Mouse (Mus musculus): ENCODE measurements around the gene Trnp1. TPM values are rescaled to one million over a fixed set of nuclear protein-coding genes. Genes with fewer than 3 reads are reported as not detected.

Gene Trnp1
- polyA plus RNA-seq, 1 experiment, result 10.4 TPM

DNA sequence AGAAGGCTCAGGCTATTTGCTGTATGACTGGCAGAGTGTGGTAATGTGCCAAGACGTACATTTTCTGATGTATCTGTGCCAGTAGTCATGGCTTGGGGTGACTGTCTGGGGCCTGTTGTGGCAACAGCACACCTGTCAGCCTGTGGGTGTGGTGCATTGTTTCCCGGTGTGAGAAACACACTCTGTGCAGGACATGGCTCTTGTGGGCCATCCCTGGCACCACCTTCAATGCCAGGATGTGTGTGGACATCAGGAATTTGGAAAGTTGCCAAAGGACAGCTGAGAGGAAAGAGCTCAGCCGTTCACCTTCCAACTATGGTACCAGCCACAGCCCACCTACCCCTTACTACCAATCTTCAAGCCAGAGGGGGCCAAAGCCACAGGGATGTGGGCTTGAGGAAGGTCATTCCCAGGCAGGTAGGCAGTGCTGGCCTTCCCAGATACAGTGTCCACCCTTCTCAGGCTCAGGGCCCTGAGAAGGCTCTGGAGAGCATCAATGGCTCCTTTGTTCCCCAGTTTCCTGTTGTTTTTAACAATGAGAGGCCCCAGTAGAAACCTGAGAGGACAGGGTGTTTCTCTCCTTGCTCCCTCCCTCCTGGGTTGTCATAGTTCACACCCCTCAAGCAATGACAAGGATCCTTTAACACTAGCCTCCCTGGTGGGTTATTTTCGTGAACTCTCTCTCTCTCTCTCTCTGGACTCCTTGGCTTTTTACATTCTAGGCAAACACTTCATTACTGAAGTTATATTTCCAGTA lies 8.7 kb downstream of the Trnp1 start:
- H3K27ac ChIP-seq (ENCODE audit: insufficient read depth, low read length), result no peak overlapping the region

GRCm38 (mm10) chr4:133488619-133489392 lies 9.5 kb downstream of the Trnp1 start:
- no peak for TF ChIP-seq EP300 (IDR thresholded peaks at IDR 0.05; ENCODE audit: insufficient read depth, low read depth, low read length)
- no peak for TF ChIP-seq CTCF (IDR thresholded peaks at IDR 0.05; ENCODE audit: low read depth, low read length)
- TF ChIP-seq POLR2A (IDR thresholded peaks at IDR 0.05; ENCODE audit: insufficient read depth, low read length), result no peak
- Histone ChIP-seq H3K36me3 (ENCODE audit: control insufficient read depth, insufficient read depth, low read length, poor library complexity, severe bottlenecking) (no peaks in the 10 kb centered on the region), H3K27ac (ENCODE audit: insufficient read depth, low read length) (no peak overlapping the region), H3K27me3 (ENCODE audit: control insufficient read depth, insufficient read depth, low read length, poor library complexity, severe bottlenecking) (no peaks in the 10 kb centered on the region), H3K4me3 (ENCODE audit: low read depth, low read length) (no peak overlapping the region), H3K4me1 (ENCODE audit: control insufficient read depth, insufficient read depth, low read length) (peaks cover 21% of the 10 kb centered on the region), H3K9ac (ENCODE audit: low read depth, poor library complexity, severe bottlenecking) (no peak overlapping the region), H3K9me3 (replicated peaks; ENCODE audit: control insufficient read depth, insufficient read depth, low read length, poor library complexity, severe bottlenecking) (no peaks in the 10 kb centered on the region)

More for the DNA sequence above, 8.7 kb downstream of the Trnp1 start:
- Histone ChIP-seq H3K4me1 (ENCODE audit: control insufficient read depth, insufficient read depth, low read length) (peaks cover 21% of the 10 kb centered on the region), H3K9me3 (replicated peaks; ENCODE audit: control insufficient read depth, insufficient read depth, low read length, poor library complexity, severe bottlenecking) (no peaks in the 10 kb centered on the region), H3K27me3 (ENCODE audit: control insufficient read depth, insufficient read depth, low read length, poor library complexity, severe bottlenecking) (no peaks in the 10 kb centered on the region), H3K4me3 (ENCODE audit: low read depth, low read length) (no peak overlapping the region), H3K36me3 (ENCODE audit: control insufficient read depth, insufficient read depth, low read length, poor library complexity, severe bottlenecking) (no peaks in the 10 kb centered on the region), H3K9ac (ENCODE audit: low read depth, poor library complexity, severe bottlenecking) (no peak overlapping the region)
- TF ChIP-seq CTCF (IDR thresholded peaks at IDR 0.05; ENCODE audit: low read depth, low read length) (no peak), EP300 (IDR thresholded peaks at IDR 0.05; ENCODE audit: insufficient read depth, low read depth, low read length) (no peak), POLR2A (IDR thresholded peaks at IDR 0.05; ENCODE audit: insufficient read depth, low read length) (no peak)

GRCm38 (mm10) chr4:133486673-133487357 lies 11.5 kb downstream of the Trnp1 start:
- no peak overlapping the region for H3K27ac ChIP-seq (ENCODE audit: insufficient read depth, low read length)
- H3K4me3 ChIP-seq (ENCODE audit: low read depth, low read length), result peak overlapping the region; percentile 20
- H3K9ac ChIP-seq (ENCODE audit: low read depth, poor library complexity, severe bottlenecking), result no peak overlapping the region
- H3K36me3 ChIP-seq (ENCODE audit: control insufficient read depth, insufficient read depth, low read length, poor library complexity, severe bottlenecking), result no peaks in the 10 kb centered on the region
- H3K4me1 ChIP-seq (ENCODE audit: control insufficient read depth, insufficient read depth, low read length), result peaks cover 19% of the 10 kb centered on the region
- no peak for TF ChIP-seq EP300 (IDR thresholded peaks at IDR 0.05; ENCODE audit: insufficient read depth, low read depth, low read length)
- TF ChIP-seq POLR2A (IDR thresholded peaks at IDR 0.05; ENCODE audit: insufficient read depth, low read length), result no peak
- no peak for TF ChIP-seq CTCF (IDR thresholded peaks at IDR 0.05; ENCODE audit: low read depth, low read length)
- H3K27me3 ChIP-seq (ENCODE audit: control insufficient read depth, insufficient read depth, low read length, poor library complexity, severe bottlenecking), result no peaks in the 10 kb centered on the region
- no peaks in the 10 kb centered on the region for H3K9me3 ChIP-seq (replicated peaks; ENCODE audit: control insufficient read depth, insufficient read depth, low read length, poor library complexity, severe bottlenecking)

DNA sequence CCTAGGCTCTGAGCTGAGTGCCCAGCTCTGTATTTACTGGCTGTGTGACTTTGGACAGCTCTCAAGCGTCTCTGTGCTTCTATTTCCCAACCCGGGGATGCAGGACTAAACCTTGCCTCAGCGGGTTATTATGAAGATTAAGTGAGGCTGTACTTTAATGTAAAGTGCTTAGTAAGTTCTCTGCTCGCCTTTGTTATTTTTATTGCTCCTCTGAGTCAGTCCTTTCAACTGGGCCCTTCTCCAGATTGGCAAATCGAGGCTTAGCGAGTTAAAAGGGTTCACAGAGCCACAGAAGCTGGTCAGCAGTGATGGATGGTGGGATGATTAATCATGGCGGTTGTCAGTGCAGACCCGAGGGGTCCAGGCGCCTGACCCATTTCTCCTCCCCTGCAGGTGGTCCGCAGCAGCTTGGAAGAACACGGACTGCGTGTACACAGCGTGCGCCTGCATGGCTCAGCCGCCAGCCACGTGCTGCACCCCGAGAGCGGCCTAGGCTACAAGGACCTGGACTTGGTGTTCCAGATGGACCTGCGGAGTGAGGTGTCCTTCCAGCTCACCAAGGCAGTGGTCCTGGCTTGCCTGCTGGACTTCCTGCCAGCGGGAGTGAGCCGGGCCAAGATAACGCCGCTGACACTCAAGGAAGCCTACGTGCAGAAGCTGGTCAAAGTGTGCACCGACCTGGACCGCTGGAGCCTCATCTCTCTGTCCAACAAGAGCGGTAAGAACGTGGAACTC lies 12.5 kb downstream of the Trnp1 start:
- H3K4me3 ChIP-seq (ENCODE audit: low read depth, low read length), result peak overlapping the region; percentile 20
- no peaks in the 10 kb centered on the region for H3K36me3 ChIP-seq (ENCODE audit: control insufficient read depth, insufficient read depth, low read length, poor library complexity, severe bottlenecking)
- H3K9ac ChIP-seq (ENCODE audit: low read depth, poor library complexity, severe bottlenecking), result no peak overlapping the region
- no peaks in the 10 kb centered on the region for H3K9me3 ChIP-seq (replicated peaks; ENCODE audit: control insufficient read depth, insufficient read depth, low read length, poor library complexity, severe bottlenecking)
- H3K27ac ChIP-seq (ENCODE audit: insufficient read depth, low read length), result no peak overlapping the region
- TF ChIP-seq EP300 (IDR thresholded peaks at IDR 0.05; ENCODE audit: insufficient read depth, low read depth, low read length), result no peak
- TF ChIP-seq CTCF (IDR thresholded peaks at IDR 0.05; ENCODE audit: low read depth, low read length), result no peak
- no peak for TF ChIP-seq POLR2A (IDR thresholded peaks at IDR 0.05; ENCODE audit: insufficient read depth, low read length)
- no peaks in the 10 kb centered on the region for H3K27me3 ChIP-seq (ENCODE audit: control insufficient read depth, insufficient read depth, low read length, poor library complexity, severe bottlenecking)
- H3K4me1 ChIP-seq (ENCODE audit: control insufficient read depth, insufficient read depth, low read length), result peaks cover 14% of the 10 kb centered on the region

GRCm38 (mm10) chr4:133484266-133485025 lies 13.9 kb downstream of the Trnp1 start:
- Histone ChIP-seq H3K4me3 (ENCODE audit: low read depth, low read length) (peak overlapping the region; percentile 45), H3K4me1 (ENCODE audit: control insufficient read depth, insufficient read depth, low read length) (peaks cover 11% of the 10 kb centered on the region), H3K27me3 (ENCODE audit: control insufficient read depth, insufficient read depth, low read length, poor library complexity, severe bottlenecking) (no peaks in the 10 kb centered on the region), H3K9me3 (replicated peaks; ENCODE audit: control insufficient read depth, insufficient read depth, low read length, poor library complexity, severe bottlenecking) (no peaks in the 10 kb centered on the region), H3K27ac (ENCODE audit: insufficient read depth, low read length) (peak overlapping the region; percentile 42), H3K36me3 (ENCODE audit: control insufficient read depth, insufficient read depth, low read length, poor library complexity, severe bottlenecking) (no peaks in the 10 kb centered on the region), H3K9ac (ENCODE audit: low read depth, poor library complexity, severe bottlenecking) (no peak overlapping the region)
- peak; percentile 64; the same call in 1 of the 2 replicates for TF ChIP-seq EP300 (IDR thresholded peaks at IDR 0.05; ENCODE audit: insufficient read depth, low read depth, low read length)
- peak; percentile 24 for TF ChIP-seq CTCF (IDR thresholded peaks at IDR 0.05; ENCODE audit: low read depth, low read length)
- TF ChIP-seq POLR2A (IDR thresholded peaks at IDR 0.05; ENCODE audit: insufficient read depth, low read length), result no peak
